Mouse (Mus musculus) forebrain, embryonic 11.5 days (tissue): ENCODE measurements around the gene Eaf1. TPM values are rescaled to one million over a fixed set of nuclear protein-coding genes. Genes with fewer than 3 reads are reported as not detected.
A peak's percentile ranks its signal among the peaks of the same experiment; 100 is the strongest.

Source experiments
- ATAC-seq: fragments of 200-750 bp; cut with Nextera tagmentation; replicated peaks from 2 replicates; pipeline ENCODE4 v1.8.0; 2017; ENCODE audit warnings: moderate TSS enrichment; ENCODE audit not compliant: low FRiP score
- DNase-seq: peaks from one replicate; pipeline ENCODE4 v3.0.0-alpha.2; 2017; ENCODE audit warnings: low spot score
- H3K27ac ChIP-seq: fragments of 300-500 bp; sonication (generic); 2 replicates; pipeline ENCODE4 v1.5.1; 2014; ENCODE audit warnings: low read depth, low read length
- H3K27me3 ChIP-seq: fragments of 300-500 bp; sonication (generic); 2 replicates; pipeline ENCODE4 v1.6.1; 2014; ENCODE audit warnings: mild to moderate bottlenecking, low read length, mixed read lengths; ENCODE audit not compliant: control insufficient read depth, insufficient read depth
- H3K36me3 ChIP-seq: fragments of 300-500 bp; sonication (generic); 2 replicates; pipeline ENCODE4 v1.6.1; 2014; ENCODE audit warnings: mild to moderate bottlenecking, low read length, moderate library complexity, mixed read lengths; ENCODE audit not compliant: control insufficient read depth, insufficient read depth
- H3K4me1 ChIP-seq: fragments of 300-500 bp; sonication (generic); replicated peaks from 2 replicates; pipeline ENCODE4 v1.6.1; 2014; ENCODE audit warnings: low read length, mixed read lengths; ENCODE audit not compliant: control insufficient read depth, insufficient read depth
- H3K4me2 ChIP-seq: fragments of 300-500 bp; sonication (generic); 2 replicates; pipeline ENCODE4 v1.6.1; 2014; ENCODE audit warnings: low read depth, mild to moderate bottlenecking, low read length, moderate library complexity, mixed read lengths; ENCODE audit not compliant: severe bottlenecking
- H3K4me3 ChIP-seq: fragments of 300-500 bp; sonication (generic); 2 replicates; pipeline ENCODE4 v1.5.1; 2014; ENCODE audit warnings: low read depth, low read length
- H3K9ac ChIP-seq: fragments of 300-500 bp; sonication (generic); 2 replicates; pipeline ENCODE4 v1.6.1; 2014; ENCODE audit warnings: low read length
- H3K9me3 ChIP-seq: fragments of 300-500 bp; sonication (generic); 2 replicates; pipeline ENCODE4 v1.6.1; 2016; ENCODE audit warnings: low read length, mixed read lengths; ENCODE audit not compliant: control insufficient read depth
- whole genome bisulfite sequencing: fragments of 180-500 bp; shearing (Covaris S2); extraction: QIAGEN DNeasy Blood & Tissue Kit; methylation state at CpG from one replicate; pipeline ENCODE4 v1.1.7; 2014; 5-methylcytosine and 5-hydroxymethylcytosine counted together
- polyA plus RNA-seq: library from polyadenylated mRNA; unstranded; fragments of >200 nt; fragmentation: Nextera tagmentation; extraction: Ambion mirVana; gene quantifications from 2 replicates; pipeline ENCODE4 v1.2.1, GENCODE M21; 2014

Gene Eaf1
- polyA plus RNA-seq, 1 experiment from 2014 or later = 25.7 TPM

DNA sequence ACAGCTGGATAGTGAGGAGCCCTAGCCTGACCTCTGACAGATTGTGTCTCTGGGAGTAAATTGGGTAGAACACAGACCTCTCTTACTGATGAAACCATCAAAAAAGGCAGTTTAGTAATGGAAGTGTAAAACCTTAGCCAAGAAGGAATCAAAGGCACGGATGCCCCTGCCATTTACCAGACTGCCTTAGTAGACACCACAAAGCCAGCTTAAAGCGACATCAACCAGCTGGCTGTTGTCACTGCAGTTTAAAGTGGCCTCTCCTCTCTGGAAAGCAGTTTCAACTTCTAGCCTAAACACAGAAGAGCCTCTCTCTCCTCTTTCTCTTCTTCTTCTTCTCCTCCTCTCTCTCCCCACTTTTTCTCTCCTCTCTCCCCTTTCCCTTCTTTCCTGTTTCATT, 27.1 kb downstream of the Eaf1 start:
- Histone ChIP-seq H3K9ac (no peak overlapping the region), H3K4me1 (no peaks in the 10 kb centered on the region), H3K4me3 (no peak overlapping the region), H3K27me3 (no peaks in the 10 kb centered on the region), H3K4me2 (no peak overlapping the region), H3K27ac (no peak overlapping the region), H3K9me3 (no peaks in the 10 kb centered on the region), H3K36me3 (no peaks in the 10 kb centered on the region)
- peak; percentile 7 for DNase-seq
- no peak for ATAC-seq
- WGBS = 79% methylated on average over 2 of the region's 2 CpGs

DNA sequence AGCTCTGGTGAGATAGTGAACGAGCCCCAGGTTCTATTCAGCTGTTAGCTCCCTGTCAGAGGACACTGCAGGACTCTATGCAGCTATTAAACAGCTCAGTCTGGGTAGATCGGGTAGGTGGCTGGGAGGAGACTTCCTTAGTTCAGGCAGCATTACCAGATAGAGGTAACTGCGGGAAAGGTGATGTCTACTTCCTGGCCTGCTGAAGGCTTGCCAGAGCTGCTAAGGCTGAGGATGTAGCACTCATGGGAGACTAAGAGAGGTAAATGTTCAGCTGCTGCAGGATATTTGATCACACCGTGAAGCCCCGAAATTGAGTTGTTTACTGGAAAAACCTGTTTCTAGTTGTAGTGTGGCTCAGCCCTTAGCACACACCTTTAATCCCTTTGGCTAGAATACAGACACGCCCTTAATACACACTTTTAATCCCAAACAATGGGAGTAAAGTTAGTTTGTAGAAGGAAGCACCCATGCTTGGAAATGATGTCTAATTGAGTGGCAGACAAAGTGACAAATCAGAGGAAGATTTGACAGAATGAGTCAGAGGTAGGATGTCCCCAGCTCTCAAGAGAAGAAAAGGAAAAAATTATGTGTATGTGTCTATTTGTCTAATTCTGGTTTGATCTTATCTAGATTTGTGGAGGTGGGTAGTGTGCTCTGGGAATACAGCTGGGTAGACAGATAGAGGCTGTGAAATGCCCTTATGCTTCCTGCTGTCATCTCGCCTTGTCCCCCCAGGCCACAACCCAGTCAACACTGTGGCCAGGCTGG, 31.0 kb downstream of the Eaf1 start:
- no peak for DNase-seq
- no peak for ATAC-seq
- Histone ChIP-seq H3K36me3 (no peaks in the 10 kb centered on the region), H3K27me3 (no peaks in the 10 kb centered on the region), H3K4me2 (no peak overlapping the region), H3K9me3 (no peaks in the 10 kb centered on the region), H3K4me3 (no peak overlapping the region), H3K27ac (no peak overlapping the region), H3K4me1 (no peaks in the 10 kb centered on the region), H3K9ac (no peak overlapping the region)
- 83% methylated on average over 7 of the region's 7 CpGs for WGBS

DNA sequence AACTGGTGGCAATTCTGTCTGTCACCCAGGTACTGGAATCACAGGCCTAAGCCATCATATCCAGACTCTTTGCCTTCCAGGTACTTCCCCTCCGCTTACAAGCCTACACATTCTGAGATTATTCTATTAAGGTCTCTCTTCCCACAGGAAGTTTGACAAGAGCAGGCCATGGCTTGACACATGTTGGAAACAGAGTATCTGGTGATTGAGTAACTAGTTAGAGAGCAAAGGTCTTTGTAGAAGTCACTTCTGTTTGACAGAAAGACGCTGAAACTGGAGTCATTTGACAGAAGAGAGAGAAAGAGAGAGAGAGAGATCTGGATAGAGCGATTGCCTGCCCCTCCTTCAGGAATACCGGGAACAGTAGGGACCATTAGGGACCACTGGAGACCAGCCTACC, 36.6 kb downstream of the Eaf1 start:
- H3K4me2 ChIP-seq = no peak overlapping the region
- no peak overlapping the region for H3K4me3 ChIP-seq
- no peak for DNase-seq
- WGBS = 86% methylated on average over 4 of the region's 4 CpGs
- no peaks in the 10 kb centered on the region for H3K4me1 ChIP-seq
- no peak for ATAC-seq
- H3K27ac ChIP-seq = no peak overlapping the region
- H3K36me3 ChIP-seq = no peaks in the 10 kb centered on the region
- no peaks in the 10 kb centered on the region for H3K9me3 ChIP-seq
- no peak overlapping the region for H3K9ac ChIP-seq
- H3K27me3 ChIP-seq = no peaks in the 10 kb centered on the region

DNA sequence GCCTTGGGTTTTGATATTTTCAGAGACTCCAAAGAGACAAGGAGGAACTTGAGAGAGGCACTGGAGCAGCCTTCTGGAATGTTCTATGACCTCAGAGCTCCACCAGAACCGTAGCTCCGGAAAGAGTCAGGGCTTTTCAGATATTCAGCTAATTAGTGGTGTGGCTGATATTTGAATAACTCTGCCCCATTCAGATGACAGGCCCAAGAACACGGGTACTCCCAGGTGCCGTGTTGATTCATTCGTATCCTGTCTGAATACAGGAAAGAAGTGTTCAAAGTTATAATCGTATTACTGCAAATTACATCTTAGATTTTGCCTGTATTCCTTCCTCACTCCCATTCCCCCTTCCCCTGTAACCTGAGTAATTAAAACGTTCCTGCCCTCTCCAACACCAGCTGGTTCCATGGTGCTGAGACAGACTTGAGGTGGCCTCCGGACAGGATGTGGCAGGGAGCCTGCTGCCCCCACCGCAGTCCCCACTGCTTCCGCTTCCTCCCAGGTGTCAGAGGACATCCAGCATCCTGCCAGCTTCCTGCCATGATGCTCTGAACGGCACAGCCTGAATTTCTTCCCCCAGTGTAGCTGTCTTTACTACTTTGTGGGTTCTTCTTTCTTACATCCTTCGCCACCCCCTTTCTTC, 37.4 kb downstream of the Eaf1 start:
- no peaks in the 10 kb centered on the region for H3K4me1 ChIP-seq
- DNase-seq = no peak
- no peak overlapping the region for H3K27ac ChIP-seq
- no peak for ATAC-seq
- H3K4me3 ChIP-seq = no peak overlapping the region
- no peaks in the 10 kb centered on the region for H3K27me3 ChIP-seq
- 74% methylated on average over 12 of the region's 12 CpGs for WGBS
- no peaks in the 10 kb centered on the region for H3K9me3 ChIP-seq
- no peak overlapping the region for H3K4me2 ChIP-seq
- no peak overlapping the region for H3K9ac ChIP-seq
- H3K36me3 ChIP-seq = no peaks in the 10 kb centered on the region

DNA sequence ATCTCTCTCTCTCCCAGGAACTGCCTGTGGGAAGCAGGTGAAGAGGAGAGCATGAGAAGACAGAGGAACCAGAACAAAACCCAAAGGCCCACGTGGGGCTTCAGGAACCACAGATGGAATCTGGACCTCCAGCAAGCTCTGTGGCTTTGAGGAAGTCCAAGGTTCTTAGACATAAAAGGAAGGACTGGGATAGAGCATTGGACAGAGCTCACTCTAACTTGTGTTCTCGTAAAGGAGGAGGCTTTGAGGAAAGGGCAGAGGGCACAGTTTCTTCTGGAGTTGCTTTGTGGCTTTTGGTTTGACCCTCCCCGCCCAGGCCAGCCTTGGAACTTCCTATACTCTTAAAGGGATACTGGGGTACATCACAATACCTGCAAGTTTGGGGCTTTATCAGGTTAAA, 38.5 kb downstream of the Eaf1 start:
- no peak for ATAC-seq
- 68% methylated on average over 3 of the region's 3 CpGs for WGBS
- no peak overlapping the region for H3K4me3 ChIP-seq

DNA sequence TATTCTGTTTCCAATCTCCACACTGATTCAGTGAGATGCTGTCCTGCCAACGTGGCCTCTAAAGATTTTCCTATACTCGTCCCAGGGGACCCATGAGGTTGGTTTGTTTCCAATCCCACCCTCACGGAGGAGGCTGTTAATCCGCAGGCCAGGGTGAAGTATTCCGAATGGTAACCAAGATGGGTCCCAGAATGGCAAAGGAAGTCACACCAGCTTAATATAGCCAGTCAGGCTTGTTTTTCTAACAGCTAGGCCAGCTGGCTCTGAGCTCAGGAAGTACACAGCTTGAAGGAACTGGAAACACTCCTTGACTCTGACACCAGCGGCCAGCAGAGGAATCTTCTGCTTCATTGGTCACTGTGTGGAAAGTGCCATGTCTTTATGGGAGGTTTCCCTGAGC, 43.1 kb downstream of the Eaf1 start:
- WGBS = 80% methylated on average over 6 of the region's 6 CpGs
- H3K36me3 ChIP-seq = no peaks in the 10 kb centered on the region

More for the DNA sequence above, 38.5 kb downstream of the Eaf1 start:
- no peak overlapping the region for H3K4me2 ChIP-seq
- no peaks in the 10 kb centered on the region for H3K36me3 ChIP-seq
- no peaks in the 10 kb centered on the region for H3K4me1 ChIP-seq
- H3K27me3 ChIP-seq = no peaks in the 10 kb centered on the region
- no peak overlapping the region for H3K9ac ChIP-seq
- no peak for DNase-seq
- no peak overlapping the region for H3K27ac ChIP-seq
- H3K9me3 ChIP-seq = no peaks in the 10 kb centered on the region

DNA sequence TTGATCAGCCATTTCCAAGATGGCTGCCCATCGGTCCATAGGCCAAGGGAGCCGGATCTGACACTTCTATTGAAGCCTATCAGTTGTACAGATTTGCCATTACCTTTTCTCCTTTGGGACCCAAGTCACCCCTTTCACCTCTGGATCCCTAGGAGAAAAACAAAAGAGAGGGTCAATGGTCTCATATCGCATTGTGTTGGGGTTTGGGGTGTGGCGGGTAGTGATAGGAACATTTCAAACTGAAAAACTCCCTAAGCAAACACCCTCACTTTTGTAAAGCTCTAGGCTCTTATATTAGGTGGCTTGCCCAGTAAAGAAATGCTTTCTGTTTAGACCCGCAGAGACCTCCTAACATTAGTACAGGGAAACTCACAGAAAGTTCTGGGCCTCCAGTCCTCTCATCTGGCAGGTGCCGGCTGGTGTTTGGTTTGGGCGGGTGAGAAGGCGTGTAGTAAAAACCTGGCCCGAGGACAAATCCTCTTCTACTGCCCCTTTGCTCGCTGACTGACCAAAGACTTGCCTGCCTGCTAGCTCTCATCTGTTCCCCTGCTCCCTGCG, 49.8 kb downstream of the Eaf1 start:
- Histone ChIP-seq H3K9ac (no peak overlapping the region), H3K4me2 (no peak overlapping the region), H3K4me1 (no peaks in the 10 kb centered on the region), H3K27ac (no peak overlapping the region), H3K27me3 (no peaks in the 10 kb centered on the region), H3K36me3 (no peaks in the 10 kb centered on the region), H3K4me3 (no peak overlapping the region), H3K9me3 (no peaks in the 10 kb centered on the region)
- DNase-seq = no peak
- no peak for ATAC-seq
- 84% methylated on average over 11 of the region's 11 CpGs for WGBS

More for the DNA sequence above, 43.1 kb downstream of the Eaf1 start:
- Histone ChIP-seq H3K4me2 (no peak overlapping the region), H3K27me3 (no peaks in the 10 kb centered on the region), H3K4me1 (no peaks in the 10 kb centered on the region), H3K4me3 (no peak overlapping the region), H3K9ac (no peak overlapping the region), H3K9me3 (no peaks in the 10 kb centered on the region), H3K27ac (no peak overlapping the region)
- DNase-seq (no peak), ATAC-seq (no peak)

DNA sequence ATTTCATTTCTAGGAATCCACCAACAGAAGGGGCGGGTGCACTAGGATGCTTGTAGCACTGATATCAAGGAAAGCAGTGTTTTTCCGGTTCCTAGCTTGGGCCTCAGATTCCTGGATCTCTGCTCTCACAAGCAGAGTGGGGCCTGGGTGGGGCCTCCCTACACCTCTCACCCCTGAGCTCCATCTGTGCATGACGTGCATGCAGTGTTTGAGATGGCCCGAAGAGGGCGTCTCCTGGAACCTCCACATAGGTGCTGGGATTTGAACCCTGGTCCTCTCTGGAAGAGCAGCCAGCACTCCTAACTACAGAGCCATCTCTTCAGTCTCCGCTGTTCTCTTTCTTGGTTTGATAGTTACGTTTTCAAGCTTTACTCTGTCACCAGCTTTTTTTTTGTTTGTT, 60.8 kb downstream of the Eaf1 start:
- WGBS = 93% methylated on average over 7 of the region's 7 CpGs
- H3K4me2 ChIP-seq = no peak overlapping the region
- H3K9me3 ChIP-seq = no peaks in the 10 kb centered on the region
- no peak overlapping the region for H3K4me3 ChIP-seq
- no peak overlapping the region for H3K27ac ChIP-seq
- no peak for DNase-seq
- H3K36me3 ChIP-seq = no peaks in the 10 kb centered on the region
- H3K9ac ChIP-seq = no peak overlapping the region
- H3K4me1 ChIP-seq = no peaks in the 10 kb centered on the region
- H3K27me3 ChIP-seq = no peaks in the 10 kb centered on the region
- ATAC-seq = no peak
